26 mouse cellular contexts compared by ENCODE assay signal in the genomic region with DNA sequence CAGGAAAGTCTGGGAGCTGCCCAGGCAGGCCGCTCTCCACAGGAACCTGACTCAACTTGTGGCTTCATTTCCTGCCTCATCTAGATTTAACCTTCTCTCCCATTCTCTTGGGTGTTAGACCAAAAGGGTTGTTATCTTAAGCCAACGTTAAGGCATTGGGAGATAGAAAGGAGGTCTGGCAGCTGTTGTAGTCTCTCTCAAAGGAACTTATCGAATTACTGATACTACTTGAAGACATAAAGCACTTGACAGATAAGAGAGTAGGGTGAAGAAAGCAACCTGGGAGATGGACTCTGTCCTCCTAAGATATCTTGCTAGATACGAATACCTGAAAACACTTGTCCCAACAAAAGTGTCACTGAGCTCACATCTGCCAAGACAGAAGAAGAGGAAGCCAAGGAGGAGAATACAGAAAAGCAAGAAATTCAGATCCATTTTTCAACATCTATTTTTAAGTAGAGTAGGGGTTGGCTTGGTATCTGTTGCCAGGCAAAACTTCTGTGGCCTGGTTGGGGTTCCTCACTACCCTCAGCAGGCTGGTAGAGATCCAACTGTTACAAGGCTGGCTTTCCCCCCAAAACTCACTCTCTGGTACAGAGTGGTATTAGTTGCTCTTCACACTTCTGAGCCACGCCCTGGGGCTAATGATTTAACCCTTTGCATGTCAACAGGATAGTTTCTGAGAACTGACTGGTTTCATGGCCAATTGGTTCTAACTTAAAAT. TPM values are rescaled to one million over a fixed set of nuclear protein-coding genes. Genes with fewer than 3 reads are reported as not detected.
DNase-seq lines count a peak whose midpoint lies in the region; ATAC-seq lines count a peak whose summit lies in the region.
"Had no signal": no experiment of that assay in that cellular context is flagged by ENCODE, and none has a peak within 500 bp of the region (broad histone marks: within the 10 kb centered on the region; RNA-seq: fewer than 3 reads in every experiment).

No protein-coding gene starts in this region.

- DNase-seq in gastrocnemius, adult 8-10 months (ENCODE audit: low spot score in 2 of 2) = no peak
- no peak for DNase-seq in lung, adult 18-20 months
- DNase-seq: adrenal gland, adult 8-10 months; cerebellum, adult 8-10 months; gastrocnemius, postnatal 14 days; heart, adult 18-20 months; heart, postnatal 10 days; kidney, adult 18-20 months; midbrain, embryonic 14.5 days; thymus, postnatal 36 days had no signal

- no peaks in the 10 kb centered on the region for H3K27me3 ChIP-seq in megakaryocyte, embryonic 14.5 days (replicated peaks)
- H3K27me3 ChIP-seq in intestine, embryonic 15.5 days (replicated peaks) = no peaks in the 10 kb centered on the region
- H3K27me3 ChIP-seq in liver, embryonic 16.5 days (ENCODE audit: control insufficient read depth, insufficient read depth, low read depth, low read length) = no peaks in the 10 kb centered on the region
- H3K27me3 ChIP-seq: CH12.LX; forebrain, embryonic 15.5 days; heart, embryonic 12.5 days; limb, embryonic 15.5 days had no signal

- peaks cover 14% of the 10 kb centered on the region for H3K9me3 ChIP-seq in megakaryocyte, embryonic 14.5 days
- H3K9me3 ChIP-seq in intestine, embryonic 15.5 days = no peaks in the 10 kb centered on the region
- no peaks in the 10 kb centered on the region for H3K9me3 ChIP-seq in liver, embryonic 16.5 days (replicated peaks; ENCODE audit: control insufficient read depth, low read length)
- H3K9me3 ChIP-seq: embryonic facial prominence, embryonic 10.5 days; forebrain, embryonic 15.5 days; heart, embryonic 12.5 days; limb, embryonic 15.5 days had no signal

- H3K9ac ChIP-seq in intestine, embryonic 15.5 days = no peak overlapping the region
- H3K9ac ChIP-seq in liver, embryonic 16.5 days (ENCODE audit: low read depth, low read length) = no peak overlapping the region
- H3K9ac ChIP-seq: forebrain, embryonic 15.5 days; heart, embryonic 12.5 days; limb, embryonic 15.5 days had no signal

- H3K36me3 ChIP-seq in megakaryocyte, embryonic 14.5 days (replicated peaks; ENCODE audit: low read length) = no peaks in the 10 kb centered on the region
- H3K36me3 ChIP-seq in intestine, embryonic 15.5 days = no peaks in the 10 kb centered on the region
- H3K36me3 ChIP-seq in liver, embryonic 16.5 days (ENCODE audit: control insufficient read depth, insufficient read depth) = no peaks in the 10 kb centered on the region
- H3K36me3 ChIP-seq: embryonic facial prominence, embryonic 10.5 days; forebrain, embryonic 15.5 days; G1E; heart, embryonic 12.5 days; limb, embryonic 15.5 days had no signal

- peaks cover 34% of the 10 kb centered on the region for H3K4me1 ChIP-seq in megakaryocyte, embryonic 14.5 days
- H3K4me1 ChIP-seq in intestine, embryonic 15.5 days (replicated peaks) = no peaks in the 10 kb centered on the region
- no peaks in the 10 kb centered on the region; the same call in 1 of the 2 replicates for H3K4me1 ChIP-seq in liver, embryonic 16.5 days (ENCODE audit: control insufficient read depth, low read depth, low read length)
- H3K4me1 ChIP-seq: embryonic facial prominence, embryonic 10.5 days; forebrain, embryonic 15.5 days; heart, embryonic 12.5 days; limb, embryonic 15.5 days had no signal

- H3K4me3 ChIP-seq in megakaryocyte, embryonic 14.5 days (replicated peaks) = peak overlapping the region; percentile 46
- no peak overlapping the region for H3K4me3 ChIP-seq in intestine, embryonic 15.5 days (replicated peaks)
- H3K4me3 ChIP-seq in liver, embryonic 16.5 days (ENCODE audit: low read depth, low read length) = no peak overlapping the region
- H3K4me3 ChIP-seq: embryonic facial prominence, embryonic 10.5 days; forebrain, embryonic 15.5 days; heart, embryonic 12.5 days; left cerebral cortex, adult 2 months; limb, embryonic 15.5 days had no signal

- H3K27ac ChIP-seq in intestine, embryonic 15.5 days = 0 out of 2 replicates have a peak overlapping the region, but pooled peaks have one; percentile 8
- H3K27ac ChIP-seq in liver, embryonic 16.5 days (ENCODE audit: low read length) = no peak overlapping the region
- H3K27ac ChIP-seq: embryonic facial prominence, embryonic 10.5 days; forebrain, embryonic 15.5 days; hindbrain, postnatal 0 days; kidney, postnatal 0 days; left cerebral cortex, adult 2 months; limb, embryonic 15.5 days had no signal

- no peak overlapping the region for H3K4me2 ChIP-seq in intestine, embryonic 15.5 days (replicated peaks)
- no peak overlapping the region for H3K4me2 ChIP-seq in liver, embryonic 16.5 days (ENCODE audit: low read depth, low read length)
- H3K4me2 ChIP-seq: forebrain, embryonic 15.5 days; heart, embryonic 12.5 days; limb, embryonic 15.5 days had no signal

- WGBS in intestine, embryonic 15.5 days = 54% methylated on average over 5 of the region's 5 CpGs
- WGBS in liver, embryonic 16.5 days (ENCODE audit: insufficient replicate concordance) = 12% methylated on average over 5 of the region's 5 CpGs

- ATAC-seq in megakaryocyte, adult 5-6 weeks (ENCODE audit: poor library complexity, severe bottlenecking) = no peak
- peak; percentile 88 for ATAC-seq in intestine, embryonic 15.5 days
- ATAC-seq in liver, embryonic 16.5 days (ENCODE audit: low read depth) = peak; percentile 68
- no peak for ATAC-seq in granulocyte monocyte progenitor cell, adult 5-6 weeks (replicated peaks; ENCODE audit: poor library complexity, severe bottlenecking)
- ATAC-seq: activated CD4-positive, CD25-positive, alpha-beta regulatory T cell, adult 4 months; forebrain, embryonic 15.5 days; hindbrain, postnatal 0 days; lung, postnatal 0 days had no signal

RNA-seq across cellular contexts. Expression of gene Prss12, which starts 14.6 kb away (rescaled TPM):
- not detected in 2 replicates for polyA plus RNA-seq in megakaryocyte, embryonic 14.5 days (2012; ENCODE audit: insufficient read depth, low replicate concordance)
- 0.16 TPM in 1 of 2 replicates, not detected in the other for total RNA-seq in megakaryocyte, adult 5-6 weeks (2015)
- 0.26 TPM in 1 of 2 replicates, not detected in the other for total RNA-seq in megakaryocyte, adult 5-6 weeks (2017)
- polyA plus RNA-seq in intestine, embryonic 15.5 days (2015; fragmentation: Nextera tagmentation; extraction: Ambion mirVana) = 5.4 and 6.3 TPM in 2 replicates
- polyA plus RNA-seq in liver, embryonic 16.5 days (2015; fragmentation: Nextera tagmentation; extraction: Ambion mirVana) = 0.74 and 0.79 TPM in 2 replicates
- total RNA-seq in granulocyte monocyte progenitor cell, adult 5-6 weeks (2014; fragmentation: Nextera tagmentation) = not detected in 2 replicates
- total RNA-seq in granulocyte monocyte progenitor cell, adult 5-6 weeks (2017) = not detected in 2 replicates
- total RNA-seq in gastrocnemius, adult 8-10 months (2022) = under 1 TPM; 0.19 to 0.52 (median 0.34) TPM
- polyA plus RNA-seq: G1E had no signal

RNA-seq across cellular contexts. Expression of gene Mettl14, which starts 46.2 kb away (rescaled TPM):
- polyA plus RNA-seq in megakaryocyte, embryonic 14.5 days (2012; ENCODE audit: insufficient read depth, low replicate concordance) = 4.4 TPM in 1 of 2 replicates, not detected in the other
- 13.0 and 17.3 TPM in 2 replicates for total RNA-seq in megakaryocyte, adult 5-6 weeks (2015)
- 14.7 and 20.0 TPM in 2 replicates for total RNA-seq in megakaryocyte, adult 5-6 weeks (2017)
- polyA plus RNA-seq in intestine, embryonic 15.5 days (2015; fragmentation: Nextera tagmentation; extraction: Ambion mirVana) = 26.0 and 27.0 TPM in 2 replicates
- 6.8 and 6.9 TPM in 2 replicates for polyA plus RNA-seq in liver, embryonic 16.5 days (2015; fragmentation: Nextera tagmentation; extraction: Ambion mirVana)
- total RNA-seq in granulocyte monocyte progenitor cell, adult 5-6 weeks (2014; fragmentation: Nextera tagmentation) = 16.6 and 24.1 TPM in 2 replicates
- total RNA-seq in granulocyte monocyte progenitor cell, adult 5-6 weeks (2017) = 20.7 and 21.7 TPM in 2 replicates
- 10 to 100 TPM in 1 of 4 experiments, 1 to 10 TPM in 3; 6.7 to 11.6 (median 8.8) TPM for total RNA-seq in gastrocnemius, adult 8-10 months (2022)

Comparison
In these comparisons a context has a peak if more than half of its experiments do, and no peak if none do; other contexts are left out.
1. ATAC-seq: peak in intestine, embryonic 15.5 days (single experiment) and liver, embryonic 16.5 days (single experiment); none in megakaryocyte, adult 5-6 weeks (single experiment) and granulocyte monocyte progenitor cell, adult 5-6 weeks (single experiment).